Mouse (Mus musculus) stomach, adult 2 months (tissue): Measurements from ENCODE around the gene Pilrb1. TPM values are rescaled to one million over a fixed set of nuclear protein-coding genes. Genes with fewer than 3 reads are reported as not detected.

Experiments used
- polyA plus RNA-seq: library from polyadenylated mRNA; depleted of rRNA; stranded (reverse); fragments of >200 nt; gene quantifications from 2 replicates; pipeline ENCODE4 v1.2.3, GENCODE M21; 2012; rRNA removed

Pilrb1 gene
- 1.5 and 2.7 TPM in 2 replicates for polyA plus RNA-seq

DNA sequence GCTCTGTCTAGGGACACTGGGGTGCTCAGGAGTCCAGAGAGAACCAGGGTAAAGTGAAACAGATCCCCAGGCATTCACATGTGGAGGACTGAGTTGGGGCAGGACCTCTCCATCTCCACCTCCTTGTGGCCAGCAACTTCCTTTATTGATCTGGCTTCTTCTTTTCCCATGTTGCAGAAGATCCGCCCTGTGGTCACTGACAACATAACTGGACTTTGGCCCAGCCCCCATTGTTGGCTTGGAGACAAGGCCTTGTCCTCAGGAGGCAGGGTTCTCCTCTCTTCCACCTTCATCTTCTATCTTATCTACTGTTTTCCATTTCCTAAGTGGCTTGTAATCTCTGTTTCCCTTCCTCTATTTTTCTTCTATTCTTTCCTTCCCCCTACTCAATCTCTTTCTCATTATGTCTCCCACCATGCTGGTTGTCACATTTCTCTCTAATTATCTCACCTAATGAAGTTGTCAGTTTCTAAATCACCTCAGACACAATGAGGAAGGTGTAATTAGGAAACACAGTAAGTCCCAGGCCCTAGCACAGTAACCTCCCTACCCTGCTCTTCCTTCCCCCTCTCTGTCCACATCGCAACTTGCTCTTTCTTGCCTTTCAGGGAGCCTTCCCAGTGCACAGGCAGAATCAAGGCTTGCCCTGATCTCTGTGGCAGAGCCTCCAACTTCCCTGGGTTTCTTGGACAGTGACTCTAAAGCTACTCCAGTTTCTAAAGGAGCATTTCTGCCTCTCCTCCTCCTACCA is at the start of gene Pilrb1:
Pilrb1 (minus strand) TSS at position 147 of the 751 bp plus-strand sequence.

GRCm38 (mm10) chr5:137871644-137872380 is 13.9 kb upstream of the Pilrb1 start, which contains the start of gene Pilrb2:
Gene Pilrb2 (minus strand): TSS chr5:137871815.

GRCm38 (mm10) chr5:137835966-137836520 is 21.9 kb downstream of the Pilrb1 start, which contains the start of gene Pilra:
Gene Pilra (minus strand): TSS chr5:137836281.

Other genes with a start within 250 kb of the Pilrb1 start
- 82.5 and 87.8 TPM in 2 replicates for gene Pcolce, start 244.3 kb downstream of the Pilrb1 start, polyA plus RNA-seq
- gene Fbxo24, start 229.1 kb downstream of the Pilrb1 start, polyA plus RNA-seq, result 0.65 and 0.66 TPM in 2 replicates
- 19.9 and 26.0 TPM in 2 replicates for gene Lrch4, start 229.0 kb downstream of the Pilrb1 start, polyA plus RNA-seq
- gene Gm20605, start 228.9 kb downstream of the Pilrb1 start, polyA plus RNA-seq, result 13.3 and 15.3 TPM in 2 replicates
- 68.8 and 109 TPM in 2 replicates for gene Sap25, start 216.8 kb downstream of the Pilrb1 start, polyA plus RNA-seq
- gene Irs3, start 212.4 kb downstream of the Pilrb1 start, polyA plus RNA-seq, result 0.51 and 0.54 TPM in 2 replicates
- gene Agfg2, start 173.4 kb downstream of the Pilrb1 start, polyA plus RNA-seq, result 10.0 and 11.3 TPM in 2 replicates
- 3.5 and 5.9 TPM in 2 replicates for gene Nyap1, start 116.5 kb downstream of the Pilrb1 start, polyA plus RNA-seq
- 77.2 and 105 TPM in 2 replicates for gene Tsc22d4, start 112.4 kb downstream of the Pilrb1 start, polyA plus RNA-seq
- 33.3 and 51.9 TPM in 2 replicates for gene Ppp1r35, start 79.3 kb downstream of the Pilrb1 start, polyA plus RNA-seq
- gene Mepce, start 70.5 kb downstream of the Pilrb1 start, polyA plus RNA-seq, result 9.1 and 12.3 TPM in 2 replicates
- 0.03 and 0.16 TPM in 2 replicates for gene Zcwpw1, start 70.3 kb downstream of the Pilrb1 start, polyA plus RNA-seq
- 0.38 and 1.1 TPM in 2 replicates for gene Pilra, start 21.8 kb downstream of the Pilrb1 start, polyA plus RNA-seq
- gene Pilrb2, start 13.7 kb upstream of the Pilrb1 start, polyA plus RNA-seq, result 0.54 and 1.1 TPM in 2 replicates
- gene Cyp3a13, start 63.5 kb upstream of the Pilrb1 start, polyA plus RNA-seq, result 0.75 and 0.96 TPM in 2 replicates
- 0.04 and 0.17 TPM in 2 replicates for gene Gjc3, start 105.0 kb upstream of the Pilrb1 start, polyA plus RNA-seq
- gene Azgp1, start 123.4 kb upstream of the Pilrb1 start, polyA plus RNA-seq, result 0.29 and 0.66 TPM in 2 replicates
- not detected in 2 replicates for gene Smok3a, start 163.2 kb upstream of the Pilrb1 start, polyA plus RNA-seq
- gene Smok3b, start 163.3 kb upstream of the Pilrb1 start, polyA plus RNA-seq, result not detected in 2 replicates
- gene Smok3c, start 195.1 kb upstream of the Pilrb1 start, polyA plus RNA-seq, result not detected in 2 replicates
- gene Zkscan1, start 227.0 kb upstream of the Pilrb1 start, polyA plus RNA-seq, result 0.51 and 0.96 TPM in 2 replicates